Mouse (Mus musculus): ENCODE results near the gene Kcnj9.

The Kcnj9 gene

DNA sequence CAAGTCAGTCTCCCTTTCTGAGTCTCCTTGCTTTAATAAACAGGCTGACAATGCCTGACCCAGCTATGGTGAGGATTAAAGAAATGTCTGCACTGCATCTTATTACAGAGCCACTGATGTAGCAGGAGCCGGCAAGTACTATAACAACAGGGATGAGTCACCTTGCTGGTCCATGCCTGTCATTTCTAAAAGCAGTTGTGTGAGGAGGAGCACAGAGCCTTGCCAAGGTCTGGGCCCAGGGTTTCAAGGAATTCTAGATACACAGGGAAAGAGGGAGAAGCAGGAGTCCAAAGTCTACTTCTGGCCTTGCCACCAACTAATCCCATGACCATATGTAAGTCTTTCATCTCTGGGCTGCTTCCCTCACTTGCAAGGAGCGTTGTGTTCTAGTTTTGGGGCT is 36.2 kb downstream of the Kcnj9 start:
- DNase-seq (ENCODE audit: low read depth, low spot score) = no peak

GRCm38 (mm10) chr1:172289617-172289946 is 39.5 kb downstream of the Kcnj9 start:
- no peak for DNase-seq (ENCODE audit: low read depth, low spot score)

DNA sequence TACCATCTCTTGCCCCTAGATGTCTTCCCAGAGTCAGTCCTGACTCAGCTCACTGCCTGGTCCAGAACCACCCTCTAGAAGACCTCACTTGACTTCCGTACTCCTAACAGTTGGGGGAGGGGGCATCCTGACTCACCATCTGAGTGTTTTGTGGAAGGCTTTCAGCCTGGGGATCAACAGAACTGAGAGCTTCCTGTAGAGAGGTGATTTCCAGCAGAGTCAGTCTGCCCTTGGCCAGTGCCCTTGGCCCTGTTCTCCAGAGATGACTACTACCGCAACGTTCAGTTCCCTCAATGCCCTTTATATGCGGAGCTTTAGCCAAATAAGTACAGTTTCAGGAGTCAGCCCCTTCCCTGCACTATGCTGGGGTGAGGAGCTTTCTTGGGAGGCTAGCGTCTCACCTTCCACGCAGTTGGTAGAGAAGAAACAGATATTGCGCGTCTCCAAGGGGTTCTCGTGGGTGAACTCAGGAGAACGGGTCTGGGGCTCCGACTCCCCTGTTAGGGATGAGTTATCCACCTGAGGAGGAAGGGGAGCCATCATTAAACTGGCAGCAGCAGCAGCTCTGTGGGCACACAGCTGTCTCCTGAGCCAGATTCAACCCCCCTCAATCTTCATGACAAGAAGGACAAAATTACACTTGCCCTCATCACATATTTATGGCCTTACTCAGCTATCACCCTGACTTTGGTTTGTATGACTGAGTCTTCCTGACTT is 40.1 kb downstream of the Kcnj9 start:
- DNase-seq (ENCODE audit: low read depth, low spot score) = no peak

GRCm38 (mm10) chr1:172286740-172287139 is 42.4 kb downstream of the Kcnj9 start:
- no peak for DNase-seq (ENCODE audit: low read depth, low spot score)

DNA sequence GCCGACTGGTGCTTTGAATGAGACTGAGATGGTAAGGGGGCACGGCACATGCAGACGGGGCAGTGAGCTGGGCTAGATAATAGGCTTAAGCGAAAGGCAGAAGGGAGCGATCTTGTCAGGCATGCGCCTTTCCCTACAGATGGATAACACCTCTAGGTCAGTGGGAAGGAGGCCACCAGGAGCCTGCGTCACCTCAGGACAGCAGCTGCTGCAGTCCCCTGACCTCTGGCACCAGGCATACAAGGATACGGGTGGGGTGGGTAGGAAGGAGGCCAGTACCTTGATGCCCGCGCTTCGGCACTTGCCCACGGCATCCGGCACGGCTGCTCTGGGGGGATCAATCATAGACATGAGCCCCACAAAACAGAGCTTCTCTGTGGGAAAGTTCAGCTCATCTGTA is 44.9 kb downstream of the Kcnj9 start:
- DNase-seq (ENCODE audit: low read depth, low spot score) = no peak

DNA sequence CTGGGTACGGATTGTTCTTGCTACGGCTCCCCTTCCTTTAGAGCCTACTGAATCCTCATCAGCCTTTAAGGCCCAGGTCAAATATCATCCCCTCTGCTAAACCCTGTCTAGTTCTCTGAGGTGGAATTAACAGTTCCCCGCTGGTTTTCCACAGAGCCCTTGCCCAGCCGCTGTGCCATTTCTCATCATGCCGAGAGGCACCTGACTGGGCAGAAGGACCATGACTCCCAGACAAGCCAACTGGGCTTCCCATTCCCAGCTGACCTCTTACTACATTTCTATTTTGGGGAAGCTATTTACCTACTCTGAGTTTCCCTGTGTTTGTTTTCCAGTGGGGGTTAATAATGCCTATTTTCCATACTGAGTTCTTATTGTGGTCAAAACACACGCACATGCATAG is 46.0 kb downstream of the Kcnj9 start:
- DNase-seq (ENCODE audit: low read depth, low spot score) = no peak

- no peak for DNase-seq (ENCODE audit: low read depth, low spot score)
These were observed 47.4 kb downstream of the Kcnj9 start for GRCm38 (mm10) chr1:172281522-172282254.

- no peak for DNase-seq (ENCODE audit: low read depth, low spot score)
These were observed 49.2 kb downstream of the Kcnj9 start for GRCm38 (mm10) chr1:172279768-172280509.

- DNase-seq (ENCODE audit: low read depth, low spot score) = no peak
These were observed 50.8 kb downstream of the Kcnj9 start for GRCm38 (mm10) chr1:172278328-172278727.

GRCm38 (mm10) chr1:172277172-172277571 is 51.9 kb downstream of the Kcnj9 start:
- DNase-seq (ENCODE audit: low read depth, low spot score) = no peak

DNA sequence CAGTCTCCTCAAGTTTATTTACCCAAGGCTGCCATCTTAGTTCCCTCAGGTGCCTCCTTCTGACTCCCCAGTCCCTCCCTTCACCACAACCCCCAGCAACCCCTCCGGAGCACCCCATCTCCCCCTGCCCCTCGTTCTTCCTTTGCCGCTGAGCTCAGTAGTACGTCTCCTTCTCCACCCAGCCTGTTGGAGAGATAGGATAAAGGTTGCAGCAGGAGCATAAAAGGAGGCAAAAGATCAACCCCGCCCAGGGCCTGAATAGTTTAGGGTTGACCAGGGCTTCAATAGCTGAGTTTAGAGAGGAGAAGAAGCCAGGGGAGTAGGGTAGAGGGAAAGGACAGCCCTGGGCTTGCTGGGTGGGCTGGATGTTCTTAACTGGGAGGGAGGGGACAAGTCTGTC is 54.6 kb downstream of the Kcnj9 start:
- no peak for DNase-seq (ENCODE audit: low read depth, low spot score)

DNA sequence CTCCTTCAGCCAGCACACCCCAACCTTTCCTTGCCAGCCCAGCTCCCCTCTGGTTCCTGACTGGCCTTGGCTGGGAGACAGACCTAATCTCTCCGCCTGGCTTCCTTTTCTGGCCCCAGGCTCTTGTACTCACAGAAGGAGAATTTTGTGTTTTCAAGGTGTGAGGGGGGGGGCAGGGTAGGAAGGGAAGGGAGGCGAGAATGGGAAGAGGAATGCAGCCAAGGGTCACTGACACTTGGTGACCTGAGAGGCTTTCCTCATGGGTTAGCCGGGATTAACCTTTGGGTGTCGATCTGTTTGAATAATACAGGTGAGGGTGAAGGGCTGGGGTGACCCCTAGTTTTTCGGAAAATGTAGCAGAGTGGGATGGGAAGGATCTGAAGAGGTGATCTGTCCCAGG is 55.0 kb downstream of the Kcnj9 start:
- DNase-seq (ENCODE audit: low read depth, low spot score) = no peak

DNA sequence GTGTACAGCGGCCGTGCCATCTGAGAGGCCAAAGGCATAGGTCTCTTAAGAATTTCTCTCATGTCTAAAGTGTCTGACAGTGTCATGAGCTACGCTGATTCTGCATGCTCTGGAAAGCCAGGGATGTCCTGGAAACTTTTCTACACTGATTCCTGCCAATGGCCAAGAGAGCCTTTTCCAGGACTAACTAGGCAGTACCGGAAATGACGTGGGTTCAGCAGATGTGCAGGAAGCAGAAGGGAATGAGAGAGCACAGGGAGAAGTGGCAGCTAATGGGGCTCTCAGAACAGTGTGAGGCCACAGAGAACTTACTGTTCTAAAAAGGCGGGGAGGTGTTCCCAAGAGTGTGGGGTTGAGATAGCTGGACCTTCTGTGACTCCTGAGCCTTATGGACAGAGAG is 55.7 kb downstream of the Kcnj9 start:
- DNase-seq (ENCODE audit: low read depth, low spot score) = no peak

DNA sequence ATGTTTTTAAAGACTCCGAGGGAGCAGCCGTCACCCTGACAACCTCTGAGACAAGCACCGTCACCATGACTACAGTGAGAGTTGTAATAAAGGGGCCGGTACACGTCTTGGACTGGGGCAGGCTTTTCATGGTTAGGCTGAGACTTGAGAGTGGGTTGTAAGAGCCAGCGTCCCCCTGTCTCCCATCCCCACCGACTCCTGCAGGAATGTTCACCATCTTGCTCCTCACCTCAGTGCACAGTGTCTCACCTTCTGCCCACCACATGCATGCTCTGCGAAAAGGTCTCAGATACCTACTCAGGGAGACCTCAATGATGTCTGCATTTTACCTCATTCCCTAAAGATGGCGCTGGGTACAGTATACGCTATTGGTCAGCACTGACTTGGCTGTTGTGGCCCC is 57.4 kb downstream of the Kcnj9 start:
- no peak for DNase-seq (ENCODE audit: low read depth, low spot score)

GRCm38 (mm10) chr1:172271208-172271607 is 57.9 kb downstream of the Kcnj9 start:
- no peak for DNase-seq (ENCODE audit: low read depth, low spot score)
